Mouse (Mus musculus) liver, adult (tissue): ENCODE measurements around the gene Fam187b.

ENCODE experiments used
- GATA4 ChIP-seq: IDR thresholded peaks from 2 replicates; pipeline ENCODE4 v1.6.1; 2014; ENCODE audit warnings: mild to moderate bottlenecking, low read length; ENCODE audit not compliant: insufficient replicate concordance

The Fam187b gene

DNA sequence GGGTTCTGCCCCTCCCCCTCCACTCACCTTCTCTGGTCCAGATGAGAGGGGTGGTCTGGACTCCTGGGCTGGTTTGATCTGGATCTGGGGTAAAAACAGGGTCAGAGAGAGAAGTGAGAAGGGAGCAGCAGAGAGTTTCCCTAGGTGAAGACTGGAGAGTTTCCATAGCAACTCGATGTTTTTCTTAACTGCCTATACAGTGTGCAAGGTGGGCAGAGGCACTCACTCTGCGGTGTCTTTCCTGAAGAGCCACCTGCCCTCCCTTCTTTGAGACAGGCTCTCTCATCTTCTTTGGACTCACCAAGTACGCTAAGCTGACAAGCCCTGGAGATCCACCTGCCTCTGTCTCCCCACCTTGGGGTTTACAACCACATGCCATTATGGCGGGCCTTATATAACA, 65.4 kb downstream of the Fam187b start:
- TF ChIP-seq GATA4: no peak
